ENCODE assay signal across 11 mouse cellular contexts in the genomic region with DNA sequence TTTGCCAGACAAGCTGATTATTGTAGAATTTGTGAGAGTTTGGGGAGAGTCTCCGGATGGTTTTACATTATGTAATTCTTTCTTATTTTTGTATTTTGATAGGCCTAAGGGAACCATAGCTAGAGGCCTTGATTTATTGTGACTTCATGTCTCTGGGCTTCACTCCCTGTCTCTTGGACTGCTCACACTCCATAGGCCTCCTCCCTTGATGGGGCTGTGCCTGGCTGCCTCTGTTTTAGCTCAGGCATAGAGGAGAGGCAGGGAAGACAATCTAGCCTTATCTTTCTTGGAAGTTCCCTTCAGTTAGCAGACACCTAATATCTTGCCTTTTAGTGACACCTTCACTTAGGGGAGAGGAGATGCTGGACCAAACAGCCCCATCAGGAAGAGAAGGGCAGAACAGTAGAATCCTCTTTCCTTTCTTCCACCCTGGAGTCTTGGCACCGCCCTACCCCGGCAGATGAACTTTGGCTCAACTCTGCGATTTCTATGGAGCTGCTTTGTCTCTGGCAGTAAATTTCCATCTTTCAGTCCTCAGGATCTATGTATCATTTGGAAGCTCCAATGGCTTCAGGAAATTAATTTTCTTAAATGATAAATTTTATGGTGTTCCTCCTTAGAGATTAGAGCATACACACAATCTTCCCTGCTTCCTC. TPM values are rescaled to one million over a fixed set of nuclear protein-coding genes. Genes with fewer than 3 reads are reported as not detected.
DNase-seq lines count a peak whose midpoint lies in the region; ATAC-seq and TF ChIP-seq lines count a peak whose summit lies in the region.
"Had no signal": no experiment of that assay in that cellular context is flagged by ENCODE, and none has a peak within 500 bp of the region (broad histone marks: within the 10 kb centered on the region; RNA-seq: fewer than 3 reads in every experiment).

No protein-coding gene starts in this region.

- H3K4me3 ChIP-seq in limb, embryonic 13.5 days, result no peak overlapping the region
- no peak overlapping the region for H3K4me3 ChIP-seq in hindbrain, postnatal 0 days (ENCODE audit: low read length)

- peak overlapping the region; percentile 56; the same call in 1 of the 2 replicates for H3K27ac ChIP-seq in limb, embryonic 13.5 days
- H3K27ac ChIP-seq in hindbrain, postnatal 0 days, result no peak overlapping the region

- intact Hi-C loops in heart, postnatal 14 days (cut with DNase I), result no loop called here

- H3K36me3 ChIP-seq in limb, embryonic 13.5 days, result no peaks in the 10 kb centered on the region
- no peaks in the 10 kb centered on the region for H3K36me3 ChIP-seq in hindbrain, postnatal 0 days (ENCODE audit: insufficient read depth, low read length)

- no peak overlapping the region for H3K4me2 ChIP-seq in limb, embryonic 13.5 days (replicated peaks)
- H3K4me2 ChIP-seq in hindbrain, postnatal 0 days (ENCODE audit: low read depth, low read length), result no peak overlapping the region

- H3K27me3 ChIP-seq in limb, embryonic 13.5 days, result peaks cover 40% of the 10 kb centered on the region; the same call in 1 of the 2 replicates
- H3K27me3 ChIP-seq in hindbrain, postnatal 0 days (ENCODE audit: insufficient read depth, low read length), result no peaks in the 10 kb centered on the region

- WGBS in limb, embryonic 13.5 days, result 64% methylated on average over 4 of the region's 4 CpGs
- 79% methylated on average over 4 of the region's 4 CpGs for WGBS in hindbrain, postnatal 0 days

- H3K9ac ChIP-seq in limb, embryonic 13.5 days, result no peak overlapping the region
- no peak overlapping the region for H3K9ac ChIP-seq in hindbrain, postnatal 0 days (replicated peaks; ENCODE audit: low read length)
- H3K9ac ChIP-seq: liver, postnatal 0 days had no signal

- DNase-seq in adrenal gland, adult (ENCODE audit: inconsistent age in 2 of 2, low spot score in 1 of 2), result peak; percentile 21 to 57
- no peak for DNase-seq in adrenal gland, postnatal 4 days (ENCODE audit: low spot score in 2 of 2)
- DNase-seq in 3T3-L1 (ENCODE audit: low read depth, low spot score), result peak; percentile 61
- DNase-seq in heart, postnatal 14 days, result peak; percentile 16 to 17
- no peak for DNase-seq in yolk sac, embryonic 10.5 days (ENCODE audit: low spot score)
- no peak for DNase-seq in embryo, embryonic 11 days
- DNase-seq in hindbrain, postnatal 0 days (ENCODE audit: low spot score), result no peak
- DNase-seq: cerebellum, adult 2 months; liver, postnatal 0 days had no signal

- peak; percentile 88 for ATAC-seq in limb, embryonic 13.5 days (ENCODE audit: low FRiP score, low read depth)
- ATAC-seq in hindbrain, postnatal 0 days, result no peak
- ATAC-seq: liver, postnatal 0 days had no signal

- H3K4me1 ChIP-seq in limb, embryonic 13.5 days, result peaks cover 23% of the 10 kb centered on the region
- no peaks in the 10 kb centered on the region for H3K4me1 ChIP-seq in hindbrain, postnatal 0 days (ENCODE audit: insufficient read depth, low read length)

- TF ChIP-seq CTCF in hindbrain, postnatal 0 days (IDR thresholded peaks at IDR 0.05; ENCODE audit: low read depth), result no peak

- H3K9me3 ChIP-seq in limb, embryonic 13.5 days, result no peaks in the 10 kb centered on the region
- H3K9me3 ChIP-seq in hindbrain, postnatal 0 days (ENCODE audit: low read length), result no peaks in the 10 kb centered on the region

RNA-seq across cellular contexts. Expression of a gene that starts 1.5 kb away (rescaled TPM):
- total RNA-seq in adrenal gland, postnatal 4 days (2021), result not detected
- total RNA-seq in heart, postnatal 14 days (2021), result not detected
- 0.40 and 0.66 TPM in 2 replicates for polyA plus RNA-seq in limb, embryonic 13.5 days (2015; fragmentation: Nextera tagmentation; extraction: Ambion mirVana)
- not detected in 2 replicates for total RNA-seq in hindbrain, postnatal 0 days (2014; rRNA removed)
- polyA plus RNA-seq in hindbrain, postnatal 0 days (2015; fragmentation: Nextera tagmentation; extraction: Ambion mirVana), result not detected in 2 replicates
- total RNA-seq: hematopoietic stem cell, adult 5-6 weeks had no signal
- polyA plus RNA-seq: cerebellum, adult 2 months; liver, postnatal 0 days had no signal

RNA-seq across cellular contexts. Expression of a gene that starts 40.3 kb away (rescaled TPM):
- 10 to 100 TPM; 26.0 to 37.4 TPM for total RNA-seq in adrenal gland, postnatal 4 days (2021)
- total RNA-seq in heart, postnatal 14 days (2021), result 10 to 100 TPM in 1 of 2 experiments, 1 to 10 TPM in 1; 8.7 to 22.0 TPM
- 0.38 and 0.45 TPM in 2 replicates for polyA plus RNA-seq in limb, embryonic 13.5 days (2015; fragmentation: Nextera tagmentation; extraction: Ambion mirVana)
- total RNA-seq in hindbrain, postnatal 0 days (2014; rRNA removed), result 0.14 and 1.1 TPM in 2 replicates
- 0.44 and 0.68 TPM in 2 replicates for polyA plus RNA-seq in hindbrain, postnatal 0 days (2015; fragmentation: Nextera tagmentation; extraction: Ambion mirVana)
- total RNA-seq: hematopoietic stem cell, adult 5-6 weeks had no signal

RNA-seq across cellular contexts. Expression of a gene that starts 45.5 kb away (rescaled TPM):
- total RNA-seq in adrenal gland, postnatal 4 days (2021), result 1 to 10 TPM in 1 of 2 experiments, not detected in 1; 1.2 TPM
- under 1 TPM in 1 of 2 experiments, not detected in 1; 0.53 TPM for total RNA-seq in heart, postnatal 14 days (2021)
- not detected in 2 replicates for polyA plus RNA-seq in limb, embryonic 13.5 days (2015; fragmentation: Nextera tagmentation; extraction: Ambion mirVana)
- total RNA-seq in hindbrain, postnatal 0 days (2014; rRNA removed), result not detected in 2 replicates
- not detected in 2 replicates for polyA plus RNA-seq in hindbrain, postnatal 0 days (2015; fragmentation: Nextera tagmentation; extraction: Ambion mirVana)
- total RNA-seq: hematopoietic stem cell, adult 5-6 weeks had no signal
- polyA plus RNA-seq: cerebellum, adult 2 months had no signal

Comparison
In these comparisons a context has a peak if more than half of its experiments do, and no peak if none do; other contexts are left out.
1. DNase-seq: peak in adrenal gland, adult (2 of 2), 3T3-L1 (single experiment) and heart, postnatal 14 days (2 of 2); none in adrenal gland, postnatal 4 days (0 of 2), yolk sac, embryonic 10.5 days (single experiment), embryo, embryonic 11 days (single experiment) and hindbrain, postnatal 0 days (single experiment).